Mouse (Mus musculus) MN1 (cell line): ENCODE measurements around the gene Ccdc18.
"Not testable (repeated sequence)": the region's sequence is repeated elsewhere in the genome, so short reads cannot be mapped to it uniquely, and the experiment has no call there.

ENCODE experiments used
- DNase-seq: peaks from one replicate; pipeline ENCODE4 v3.0.0-alpha.2; 2016; ENCODE audit warnings: low spot score

Ccdc18 gene

DNA sequence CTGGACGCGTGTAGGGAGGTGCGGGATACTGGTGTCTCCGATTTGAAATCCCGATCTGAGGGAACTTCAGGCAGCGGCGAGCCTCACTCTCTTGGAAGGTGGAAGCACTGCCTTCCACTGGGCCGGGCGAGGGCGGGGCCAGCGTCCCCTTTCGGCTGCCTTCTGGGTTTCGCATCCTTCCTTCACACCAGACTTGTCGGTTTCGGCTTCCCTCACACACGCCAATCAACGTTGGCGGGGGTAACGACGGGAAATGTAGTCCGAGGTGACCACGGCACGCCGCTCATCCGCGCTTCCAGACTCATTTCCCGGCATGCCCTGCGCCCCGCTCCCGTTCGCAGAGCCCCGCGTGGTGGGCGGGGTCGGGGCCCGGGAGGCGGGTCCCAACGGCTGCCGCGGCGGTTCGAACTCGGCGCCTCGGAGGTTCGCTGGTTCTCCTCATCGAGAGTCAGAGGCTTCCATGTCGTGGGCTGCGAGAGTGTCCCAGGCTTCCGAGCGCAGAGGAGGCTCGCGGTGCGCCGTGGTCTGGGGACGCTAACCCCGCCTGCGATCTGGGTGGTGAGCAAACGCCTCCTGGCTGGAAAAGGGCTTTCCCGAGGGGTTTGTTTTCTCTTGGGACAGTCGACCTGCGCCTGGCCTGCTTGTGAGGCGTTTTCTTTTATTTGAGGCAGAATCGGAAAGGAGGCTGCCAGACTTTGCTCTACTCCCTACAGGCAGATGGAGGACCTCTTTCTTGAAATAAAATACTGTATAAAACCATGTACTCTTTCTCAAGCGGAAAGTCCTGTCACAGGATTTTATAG, at the start of gene Ccdc18, which contains the start of gene Tmed5:
Ccdc18 (plus strand) TSS at position 435 of the 803 bp plus-strand sequence.
Tmed5 (minus strand) TSS at position 180 of the 803 bp plus-strand sequence.
- DNase-seq = peak; percentile 98

DNA sequence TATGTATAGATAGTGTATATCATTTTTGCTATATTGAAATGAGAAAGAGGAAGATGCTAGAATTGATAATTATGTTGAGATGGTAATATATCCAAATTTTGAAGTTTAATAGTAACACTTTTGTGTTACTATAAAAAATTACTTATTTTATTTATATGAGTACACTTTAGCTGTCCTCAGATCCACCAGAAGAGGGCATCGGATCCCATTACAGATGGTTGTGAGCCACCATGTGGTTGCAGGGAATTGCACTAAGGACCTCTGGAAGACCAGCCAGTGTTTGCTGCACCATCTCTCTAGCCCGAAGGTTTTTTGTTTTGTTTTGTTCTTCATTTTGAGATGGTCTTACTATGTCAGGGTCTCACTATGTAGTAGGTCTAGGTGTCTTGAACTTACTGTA, 47.2 kb upstream of the Ccdc18 start:
- no peak for DNase-seq

DNA sequence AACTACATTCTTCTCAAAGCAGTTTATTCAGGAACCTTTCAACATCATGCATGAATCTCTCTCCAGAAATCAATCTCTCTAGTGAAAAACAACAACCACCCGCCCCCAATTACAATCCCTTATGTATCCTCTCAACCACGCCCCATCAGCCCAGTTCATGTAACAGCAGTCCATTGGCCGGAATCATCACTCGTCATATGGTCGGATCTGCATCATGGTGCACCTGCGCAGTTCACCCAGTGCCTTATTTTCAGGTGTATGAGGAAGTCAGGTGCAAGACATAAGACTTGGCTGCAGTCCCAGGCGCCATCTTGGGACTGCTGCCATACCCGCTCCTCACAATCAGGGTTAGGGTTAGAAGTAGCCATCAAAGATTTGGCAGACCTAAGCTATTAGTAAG, 39.9 kb upstream of the Ccdc18 start:
- not testable (repeated sequence) for DNase-seq

DNA sequence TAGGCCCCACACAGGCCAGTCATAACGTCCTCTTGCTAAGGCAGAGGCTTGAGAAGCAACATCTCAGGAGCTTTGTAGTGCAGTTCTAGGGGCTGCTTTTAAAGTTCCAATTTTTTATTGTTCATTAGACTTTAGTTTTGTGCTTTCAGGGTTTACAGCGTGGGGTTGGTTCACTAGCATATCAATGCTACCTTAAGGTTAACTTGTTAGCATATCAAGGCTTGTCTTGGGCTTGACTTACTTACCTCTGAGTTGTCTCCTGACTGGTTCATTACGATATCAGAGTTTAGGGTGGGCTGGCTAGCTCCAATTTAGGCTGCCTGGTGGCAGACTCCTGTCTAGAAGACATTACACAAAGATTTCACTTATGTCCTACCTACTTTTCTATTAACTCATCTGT, 35.0 kb upstream of the Ccdc18 start:
- DNase-seq = no peak

DNA sequence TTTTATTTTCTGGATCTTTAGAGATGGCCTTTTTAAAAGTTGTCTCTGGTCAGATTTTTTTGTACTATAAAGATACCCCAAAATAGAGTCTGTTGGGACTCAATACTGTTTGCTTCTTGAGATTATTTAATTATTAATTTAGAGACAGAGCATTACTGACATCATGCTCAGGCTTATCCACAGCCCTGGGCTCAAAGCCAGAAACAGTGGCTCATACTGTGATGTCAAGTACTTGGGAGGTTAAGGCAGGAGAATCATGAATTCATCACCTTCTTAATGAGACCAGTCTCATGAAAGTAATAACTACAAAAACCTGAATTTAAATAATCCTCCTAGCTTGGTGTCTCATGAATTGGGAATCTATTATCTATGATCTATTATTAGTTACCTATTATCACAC, 32.5 kb upstream of the Ccdc18 start:
- DNase-seq = peak; percentile 58

DNA sequence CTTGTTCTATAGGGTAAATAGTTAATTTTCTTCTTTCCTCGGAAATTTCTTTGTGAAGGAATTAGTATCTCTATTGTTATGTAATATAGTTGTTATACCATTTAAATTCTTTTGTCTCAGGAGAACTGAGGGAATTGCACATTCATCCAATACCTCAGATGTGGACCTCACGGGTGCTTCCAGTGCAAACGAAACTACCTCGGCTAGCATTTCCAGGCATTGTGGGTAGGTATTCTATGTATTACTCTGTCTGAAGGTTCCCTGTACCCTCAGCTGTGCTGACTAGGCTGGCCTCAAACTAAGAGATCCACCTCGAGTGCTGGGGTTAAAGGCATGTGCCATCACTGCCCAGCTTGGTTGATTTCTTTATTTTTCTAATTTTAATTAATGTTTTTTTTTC, 28.4 kb upstream of the Ccdc18 start:
- no peak for DNase-seq

DNA sequence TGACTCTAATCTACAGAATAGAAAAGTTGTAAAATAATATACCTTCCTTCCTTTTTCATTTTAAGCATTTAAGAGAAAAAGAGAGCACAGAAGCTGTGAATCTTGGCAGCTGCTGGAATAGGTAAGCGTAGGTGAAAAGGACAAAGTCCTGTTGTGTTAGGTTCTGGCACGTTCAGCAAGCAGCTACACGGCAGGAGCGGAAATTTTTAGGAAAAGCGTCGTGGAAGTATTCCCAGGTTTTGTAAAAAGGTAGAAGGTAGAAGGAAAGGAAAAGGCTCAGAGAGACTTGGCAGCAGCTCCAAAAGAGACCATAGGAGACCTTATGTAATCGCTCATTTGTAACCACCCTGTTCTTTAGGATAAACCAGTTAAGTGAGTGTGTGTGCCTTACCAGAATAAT, 23.3 kb upstream of the Ccdc18 start:
- DNase-seq = no peak

DNA sequence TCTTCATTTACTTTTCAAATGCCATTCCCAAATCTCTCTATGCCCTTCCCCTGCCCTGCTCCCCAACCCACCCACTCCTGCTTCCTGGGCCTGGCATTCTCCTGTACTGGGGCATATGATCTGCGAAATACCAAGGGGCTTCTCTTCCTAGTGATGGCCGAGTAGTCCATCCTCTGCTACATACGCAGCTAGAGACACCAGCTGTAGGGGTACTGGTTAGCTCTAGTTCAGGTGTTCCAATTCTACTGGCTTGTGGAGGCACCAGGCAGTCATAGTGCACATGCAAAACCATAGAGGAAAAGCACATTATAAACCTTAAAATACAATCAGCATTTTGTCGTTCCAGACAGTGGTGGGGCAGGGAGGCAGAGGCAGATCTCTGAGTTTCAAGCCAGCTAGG, 15.0 kb upstream of the Ccdc18 start:
- DNase-seq = no peak

DNA sequence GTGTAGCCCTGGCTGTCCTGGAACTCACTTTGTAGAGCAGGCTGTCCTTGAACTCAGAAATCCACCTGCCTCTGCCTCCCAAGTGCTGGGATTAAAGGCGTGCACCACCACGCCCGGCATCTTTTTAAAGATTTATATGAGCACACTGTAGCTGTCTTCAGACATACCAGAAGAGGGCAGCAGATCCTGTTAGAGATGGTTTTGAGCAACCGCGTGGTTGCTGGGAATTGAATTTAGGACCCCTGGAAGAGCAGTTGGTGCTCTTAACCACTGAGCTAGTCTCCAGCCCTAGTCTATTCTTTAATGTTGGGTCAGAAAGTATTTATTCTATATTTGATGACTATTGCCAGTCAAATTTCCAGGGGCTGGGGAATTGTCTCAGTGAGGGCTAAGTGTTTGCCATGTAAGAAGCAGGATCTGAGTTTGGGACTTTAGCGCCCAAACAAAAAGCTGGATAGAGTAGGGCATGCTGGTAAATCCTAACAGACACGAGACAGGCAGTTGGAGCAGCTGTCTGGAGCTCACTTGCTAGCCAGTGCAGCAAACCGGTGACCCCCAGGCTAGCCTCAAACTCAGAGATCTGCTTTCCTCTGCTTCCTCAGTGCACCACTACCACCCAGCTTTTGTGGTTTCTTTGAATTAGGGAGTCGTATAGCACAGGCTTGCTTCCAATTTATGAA, 12.3 kb upstream of the Ccdc18 start:
- DNase-seq = no peak

DNA sequence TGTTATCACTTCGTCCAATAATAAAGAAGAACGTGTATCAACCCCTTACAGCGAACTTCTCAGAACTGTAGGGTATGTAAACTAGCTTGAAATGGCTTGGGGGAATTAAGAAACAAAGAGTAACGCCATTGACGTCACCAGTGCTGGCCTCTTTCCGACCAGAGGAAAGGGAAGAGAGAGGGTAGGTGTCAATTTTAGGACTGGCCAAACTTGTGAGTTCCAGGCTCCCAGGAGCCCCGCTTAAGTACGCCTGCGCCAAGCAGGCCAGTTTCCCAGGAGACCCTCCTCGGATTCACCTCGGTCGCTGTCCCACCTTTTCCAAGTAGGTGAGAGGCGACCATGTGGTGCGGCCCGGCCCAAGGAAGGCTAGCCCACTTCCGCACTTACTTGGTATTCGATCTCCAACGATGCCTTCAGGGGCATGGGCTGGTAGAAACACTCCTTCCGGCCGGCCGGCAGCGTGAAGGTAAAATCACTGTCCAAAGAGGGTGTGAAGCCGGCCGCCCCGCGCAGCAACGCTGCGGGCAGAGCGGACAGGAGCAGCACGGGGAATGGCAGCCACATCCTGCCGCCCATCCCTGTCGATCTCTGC, 730 bp upstream of the Ccdc18 start:
- peak; percentile 64 for DNase-seq

DNA sequence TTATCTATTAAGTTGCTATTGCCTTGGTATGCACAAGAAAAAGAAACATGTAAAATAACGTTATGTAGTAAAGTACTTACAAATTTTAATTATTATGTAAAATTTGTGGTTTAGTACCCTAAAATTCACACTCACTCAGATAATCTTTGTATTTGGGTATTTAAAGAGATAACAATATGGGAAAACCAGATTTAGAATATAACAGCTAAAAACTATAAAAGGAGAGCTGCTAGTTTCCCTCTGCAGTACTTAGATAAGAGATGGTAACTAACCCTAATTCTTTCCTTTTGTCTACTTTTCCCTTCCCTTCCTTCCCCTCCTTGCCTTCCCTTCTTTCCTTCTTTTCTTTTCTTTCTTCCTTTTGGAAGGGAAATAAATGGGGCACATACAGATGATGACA, 19.9 kb downstream of the Ccdc18 start:
- no peak for DNase-seq

DNA sequence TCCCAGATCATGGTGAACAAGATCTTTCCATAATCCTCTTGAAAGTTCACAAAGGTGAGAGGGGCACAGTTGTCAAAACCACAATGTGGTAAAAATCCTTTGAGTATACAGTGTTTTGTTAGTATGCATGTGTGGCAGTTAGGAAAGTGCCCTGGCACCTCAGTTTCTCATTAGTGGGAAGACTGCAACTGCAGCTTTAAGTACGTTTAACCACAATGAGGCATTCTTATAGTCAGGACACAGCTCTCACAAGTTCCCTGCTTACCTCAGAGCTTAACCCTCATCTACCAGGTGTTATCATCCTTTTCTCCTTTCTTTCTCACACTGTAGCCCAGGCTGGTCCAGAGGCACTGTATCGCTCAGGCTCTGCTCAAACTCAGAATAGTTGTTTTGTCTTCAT, 28.1 kb downstream of the Ccdc18 start:
- DNase-seq = no peak

DNA sequence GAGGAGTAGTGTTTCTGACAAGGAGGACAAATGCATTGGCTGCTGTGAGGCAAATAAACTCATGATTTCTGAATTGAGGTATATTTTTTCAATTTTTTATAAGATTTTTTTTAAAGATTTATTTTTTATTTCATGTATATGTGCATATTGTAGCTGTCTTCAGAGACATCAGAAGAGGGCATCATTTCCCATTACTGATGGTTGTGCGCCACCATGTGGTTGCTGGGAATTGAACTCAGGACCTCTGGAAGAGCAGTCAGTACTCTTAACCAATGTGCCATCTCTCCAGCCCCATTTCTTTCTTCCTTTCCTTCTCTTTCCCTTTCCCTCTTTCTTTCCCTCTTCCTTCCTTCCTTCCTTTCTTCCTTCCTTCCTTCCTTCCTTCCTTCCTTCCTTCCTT, 31.0 kb downstream of the Ccdc18 start:
- DNase-seq = no peak

DNA sequence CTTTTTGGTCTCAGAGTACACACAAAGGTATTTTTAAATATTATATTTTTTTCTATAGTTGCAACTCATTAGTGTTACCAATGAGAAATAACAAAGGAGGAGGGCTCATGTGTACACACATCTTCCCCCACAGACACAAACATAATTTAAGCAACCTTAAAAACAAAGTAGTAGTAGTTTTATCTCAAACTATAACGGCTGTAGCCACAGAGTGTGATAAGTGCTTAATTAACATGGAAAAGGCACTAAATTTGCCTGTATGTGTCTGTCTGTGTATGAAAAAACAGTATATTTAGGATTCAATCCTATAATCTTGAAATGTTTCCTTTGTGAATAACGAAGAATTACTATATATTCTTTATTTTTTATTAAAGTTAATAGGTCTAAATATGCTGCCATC, 51.4 kb downstream of the Ccdc18 start:
- DNase-seq = no peak

DNA sequence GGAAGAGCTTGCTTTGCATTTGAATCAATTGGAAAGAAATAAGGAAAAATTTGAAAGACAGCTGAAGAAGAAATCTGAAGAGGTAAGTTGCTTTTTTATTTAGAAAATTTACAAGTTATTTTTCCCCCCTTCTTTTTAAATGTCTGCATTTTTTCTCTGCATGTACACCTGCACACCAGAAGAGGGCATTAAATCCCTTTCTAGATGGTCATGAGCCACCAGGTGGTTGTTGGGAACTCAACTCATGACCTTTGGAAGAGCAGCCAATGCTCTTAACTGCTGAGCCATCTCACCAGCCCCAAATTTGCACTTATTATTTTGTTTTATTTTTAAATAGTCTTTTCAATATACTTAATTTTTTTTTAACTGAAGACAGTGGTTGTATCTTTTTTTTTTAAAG, 56.3 kb downstream of the Ccdc18 start:
- no peak for DNase-seq

DNA sequence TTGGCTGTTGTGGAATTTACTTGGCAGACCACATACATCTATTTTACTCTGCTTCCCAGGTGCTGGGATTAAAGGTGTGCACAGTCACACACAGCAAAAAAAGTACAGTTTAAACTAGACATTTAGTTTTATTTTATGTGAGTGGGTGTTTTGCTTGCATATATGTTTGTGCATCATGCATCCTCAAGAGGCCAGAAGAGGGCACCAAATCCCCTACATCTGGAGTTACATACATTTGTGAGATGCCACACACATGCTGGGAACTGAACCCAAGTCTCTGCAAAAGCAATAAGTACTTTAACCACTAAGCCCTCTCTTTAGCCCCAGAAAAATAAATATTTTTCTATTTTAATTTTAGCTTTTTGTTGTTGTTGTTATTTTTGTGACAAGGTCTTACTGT, 73.3 kb downstream of the Ccdc18 start:
- no peak for DNase-seq

DNA sequence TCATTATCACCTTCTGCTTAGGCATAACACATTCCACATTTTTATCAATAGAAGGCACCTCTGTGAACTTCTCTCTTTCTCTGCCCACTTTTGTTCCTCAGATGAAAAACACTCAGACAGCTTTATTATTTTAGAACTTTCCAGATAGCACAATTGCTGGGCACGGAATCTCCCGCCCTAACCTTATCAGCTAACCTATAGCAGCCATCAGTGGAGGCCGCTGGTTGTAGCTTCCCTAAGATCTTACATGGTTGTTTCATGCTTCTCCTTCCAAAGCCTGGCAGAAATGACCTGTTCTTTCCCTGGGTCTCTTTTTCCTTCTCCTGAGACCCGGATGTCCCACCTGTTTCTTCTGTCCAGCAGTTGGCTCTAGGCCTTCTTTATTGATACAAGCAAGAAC, 78.8 kb downstream of the Ccdc18 start:
- no peak for DNase-seq

DNA sequence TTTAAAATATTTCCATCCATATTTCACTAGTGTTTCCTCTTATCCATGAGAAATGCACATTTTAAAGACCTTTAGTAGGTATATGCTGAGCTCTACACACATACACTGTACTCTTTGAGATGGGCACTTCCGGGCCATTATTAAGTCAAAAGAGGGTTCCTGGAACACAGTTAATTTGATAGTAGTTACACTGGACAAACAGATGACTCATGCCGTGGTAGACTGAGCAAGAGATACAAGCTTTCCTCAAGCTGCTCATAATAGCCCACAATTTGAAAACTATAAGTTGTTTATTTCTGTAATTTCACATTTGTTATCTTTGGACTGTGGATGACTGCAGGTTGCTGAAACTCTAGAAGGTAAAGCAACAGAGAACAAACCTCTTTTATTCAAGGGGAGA, 82.3 kb downstream of the Ccdc18 start:
- no peak for DNase-seq

DNA sequence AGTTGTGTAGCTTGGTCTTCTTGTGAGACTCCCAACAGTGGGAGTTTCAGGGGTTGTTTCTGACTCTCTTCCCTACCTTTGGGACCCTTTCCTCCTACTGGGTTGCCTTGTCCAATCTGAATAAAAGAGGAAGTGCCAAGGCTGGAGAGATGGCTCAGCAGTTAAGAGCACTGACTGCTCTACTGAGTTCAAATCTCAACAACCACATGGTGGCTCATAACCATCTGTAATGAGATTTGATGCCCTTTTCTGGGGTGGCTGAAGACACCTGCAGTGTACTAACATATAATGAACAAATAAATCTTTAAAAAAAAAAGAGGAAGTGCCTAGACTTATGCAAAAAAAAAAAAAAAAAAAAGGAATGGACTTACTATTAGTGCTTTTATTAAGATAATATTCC, 91.4 kb downstream of the Ccdc18 start:
- no peak for DNase-seq

DNA sequence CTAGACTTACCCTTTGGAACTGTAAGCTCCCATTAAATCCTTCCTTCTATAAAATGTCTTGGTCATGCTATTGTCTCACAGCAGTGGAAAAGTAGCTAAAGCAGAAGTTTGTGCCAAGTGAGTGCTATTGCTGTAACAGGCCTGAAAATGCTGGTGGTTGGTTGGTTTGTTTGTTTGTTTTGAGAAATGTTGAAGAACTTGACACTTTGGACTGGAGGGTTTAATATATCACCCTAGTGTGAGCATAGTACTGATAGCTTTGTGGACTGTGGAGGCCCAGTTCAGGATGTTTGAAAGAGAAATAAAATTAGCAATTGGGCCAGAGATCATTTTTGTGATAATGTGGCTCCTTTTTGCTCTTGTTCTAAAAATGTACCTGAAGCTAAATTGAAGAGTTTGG, 93.5 kb downstream of the Ccdc18 start:
- no peak for DNase-seq

DNA sequence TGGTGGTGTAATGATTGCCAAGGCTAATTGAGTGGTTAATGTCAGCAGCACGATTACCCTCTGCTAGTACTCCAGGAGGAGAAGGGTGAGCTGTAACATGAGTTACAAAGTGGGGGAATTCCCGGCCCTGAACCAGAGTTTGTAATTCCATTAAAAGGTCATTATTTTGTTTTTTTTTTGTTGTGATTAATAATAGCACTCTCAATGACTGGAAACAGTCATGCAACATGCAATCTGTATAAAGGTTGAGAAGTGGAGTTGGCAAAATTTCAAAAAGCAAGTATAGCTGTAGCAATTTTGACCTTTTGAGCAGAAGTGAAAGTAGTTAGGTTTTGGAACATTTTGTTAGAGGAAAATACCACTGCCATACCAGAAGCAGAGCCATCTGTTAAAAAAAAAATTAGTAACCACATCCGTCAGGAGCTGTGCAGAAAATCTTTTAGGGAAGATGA, 113.7 kb downstream of the Ccdc18 start:
- peak; percentile 86 for DNase-seq

DNA sequence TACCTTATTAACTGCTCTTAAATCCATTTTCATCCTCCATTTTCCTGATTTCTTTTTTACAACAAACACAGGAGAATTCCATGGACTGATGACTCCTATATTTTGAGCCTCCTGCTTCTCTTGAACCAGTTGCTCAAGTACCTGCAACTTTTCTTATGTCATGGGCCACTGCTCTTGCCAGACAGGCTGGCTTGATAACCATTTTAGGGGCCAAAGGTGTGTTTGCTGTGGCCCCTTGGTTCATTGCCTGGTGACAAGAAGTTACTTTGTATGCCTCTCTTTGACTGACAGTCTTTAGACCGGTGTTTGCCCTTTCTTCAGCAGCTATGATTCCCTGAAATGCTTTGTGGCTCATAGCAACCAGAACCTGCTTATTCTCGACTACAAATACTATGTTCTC, 117.4 kb downstream of the Ccdc18 start:
- DNase-seq = no peak

DNA sequence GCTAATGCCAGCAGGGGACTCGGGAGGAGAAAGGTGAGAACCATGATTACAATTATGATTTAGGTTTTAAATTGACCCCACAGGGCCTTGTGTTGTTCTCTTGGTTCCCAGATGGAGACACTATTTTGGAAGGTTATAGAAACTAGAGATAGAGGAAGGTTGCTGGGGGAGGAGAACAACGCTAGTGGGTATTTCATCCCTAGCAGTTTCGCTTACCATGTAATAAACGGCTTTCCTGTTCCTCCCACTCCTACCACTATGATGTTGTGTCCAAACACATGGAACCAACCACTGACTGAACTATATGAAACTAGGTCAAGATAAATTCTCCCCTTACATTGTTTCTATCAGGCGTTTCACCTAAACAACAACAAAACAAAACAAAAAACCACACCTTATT, 122.6 kb downstream of the Ccdc18 start:
- DNase-seq = no peak
